Mouse (Mus musculus): ENCODE data around the gene Rab19.
"Not testable (repeated sequence)": the region's sequence is repeated elsewhere in the genome, so short reads cannot be mapped to it uniquely, and the experiment has no call there.

The Rab19 gene

GRCm38 (mm10) chr6:39381125-39381880 lies at the start of gene Rab19:
Rab19 (plus strand) TSS chr6:39381175.
- DNase-seq (ENCODE audit: low spot score): peak; percentile 21

GRCm38 (mm10) chr6:39331998-39332700 lies 48.8 kb upstream of the Rab19 start:
- no peak for DNase-seq (ENCODE audit: low spot score)

DNA sequence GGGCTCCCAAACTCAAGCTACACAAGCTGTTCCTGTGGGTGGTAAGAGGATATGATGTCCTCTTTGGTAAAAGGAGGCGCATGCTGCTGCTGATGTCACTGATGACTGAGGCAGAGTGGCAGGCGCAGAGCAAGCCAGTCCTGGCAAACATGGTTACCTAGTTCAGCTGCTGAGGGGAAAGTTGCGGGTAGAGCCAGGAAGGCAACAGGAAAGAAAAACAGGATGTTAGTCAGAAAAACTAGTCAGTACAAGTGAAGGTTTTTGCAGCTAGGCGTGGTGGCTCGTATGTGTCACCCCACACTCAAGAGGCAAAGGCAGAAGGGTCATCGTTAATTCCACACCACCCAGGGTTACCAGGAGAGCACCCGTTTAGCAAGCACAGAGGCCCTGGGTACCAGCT lies 46.8 kb upstream of the Rab19 start:
- no peak for DNase-seq (ENCODE audit: low spot score)

GRCm38 (mm10) chr6:39334873-39335272 lies 46.1 kb upstream of the Rab19 start:
- DNase-seq (ENCODE audit: low spot score): no peak

GRCm38 (mm10) chr6:39338359-39338758 lies 42.6 kb upstream of the Rab19 start:
- DNase-seq (ENCODE audit: low spot score): no peak

GRCm38 (mm10) chr6:39341798-39342197 lies 39.2 kb upstream of the Rab19 start:
- DNase-seq (ENCODE audit: low spot score): no peak

DNA sequence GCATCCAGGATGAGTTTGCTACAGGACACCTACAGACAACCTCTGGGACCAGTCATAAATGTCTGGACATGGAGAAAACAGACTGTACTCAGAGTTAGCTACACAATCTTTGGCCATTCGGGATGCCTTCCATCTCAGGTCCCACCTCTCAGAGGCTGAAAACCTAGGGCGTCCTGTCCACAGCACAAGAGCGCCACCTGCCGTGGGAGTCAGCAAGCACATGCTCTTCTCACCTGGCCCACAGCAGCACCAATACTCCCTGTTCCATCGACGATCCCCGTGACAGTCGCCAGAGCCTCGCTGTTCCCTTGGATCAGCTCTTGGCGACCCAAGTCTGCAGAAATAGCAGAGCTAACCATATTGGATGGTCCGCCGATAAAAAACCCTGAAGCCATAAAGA lies 37.0 kb upstream of the Rab19 start:
- peak; percentile 79 for DNase-seq (ENCODE audit: low spot score)

- DNase-seq (ENCODE audit: low spot score): no peak
Observed at GRCm38 (mm10) chr6:39345430-39345829, 35.5 kb upstream of the Rab19 start.

DNA sequence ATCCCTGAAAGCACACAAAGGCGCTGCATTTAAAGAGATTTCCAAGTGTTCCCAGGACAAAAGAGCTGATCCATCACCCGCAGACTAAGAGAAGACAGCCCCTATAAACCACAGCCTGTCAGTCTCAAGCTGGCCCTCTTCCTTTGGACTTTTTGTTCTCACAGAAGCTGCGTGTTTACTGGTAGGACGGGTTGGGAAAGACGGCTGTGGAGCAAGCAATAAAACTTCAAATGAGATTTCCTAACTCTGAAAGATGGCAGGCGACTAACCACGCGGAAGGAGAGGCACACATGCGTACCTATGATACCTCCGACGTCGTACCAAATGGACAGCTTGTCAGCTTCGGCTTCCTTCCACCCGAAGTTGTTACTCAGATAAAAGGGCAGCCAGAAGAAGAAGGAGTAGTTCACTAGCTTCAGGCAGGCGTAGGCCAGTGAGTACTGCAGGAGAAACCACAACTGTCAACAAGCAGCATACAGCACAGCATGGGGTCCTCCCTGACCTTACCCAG lies 33.9 kb upstream of the Rab19 start:
- no peak for DNase-seq (ENCODE audit: low spot score)

GRCm38 (mm10) chr6:39347880-39348814 lies 32.8 kb upstream of the Rab19 start:
- DNase-seq (ENCODE audit: low spot score): no peak

- DNase-seq (ENCODE audit: low spot score): no peak
Observed at GRCm38 (mm10) chr6:39348946-39349345, 32.0 kb upstream of the Rab19 start.

GRCm38 (mm10) chr6:39359207-39359606 lies 21.8 kb upstream of the Rab19 start:
- DNase-seq (ENCODE audit: low spot score): not testable (repeated sequence)

GRCm38 (mm10) chr6:39362684-39363083 lies 18.3 kb upstream of the Rab19 start:
- no peak for DNase-seq (ENCODE audit: low spot score)

DNA sequence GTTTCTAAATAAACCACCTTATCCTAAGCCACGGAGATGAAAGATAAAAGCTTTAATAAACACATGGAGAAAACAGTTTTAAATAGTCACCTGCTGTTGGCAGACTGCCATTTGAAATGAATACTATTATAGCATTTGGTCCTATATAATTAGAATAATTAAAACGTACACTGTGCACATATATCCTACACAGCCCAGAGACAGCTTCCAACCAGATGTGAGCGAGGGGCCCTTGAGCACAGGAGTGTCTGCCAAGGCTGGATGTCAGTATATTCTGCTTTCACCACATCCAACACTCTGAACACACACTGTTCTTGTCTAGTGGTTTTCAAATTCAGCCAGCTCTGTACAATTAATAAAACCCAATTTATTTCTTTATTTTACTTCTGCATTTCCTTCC lies 11.3 kb upstream of the Rab19 start:
- no peak for DNase-seq (ENCODE audit: low spot score)

DNA sequence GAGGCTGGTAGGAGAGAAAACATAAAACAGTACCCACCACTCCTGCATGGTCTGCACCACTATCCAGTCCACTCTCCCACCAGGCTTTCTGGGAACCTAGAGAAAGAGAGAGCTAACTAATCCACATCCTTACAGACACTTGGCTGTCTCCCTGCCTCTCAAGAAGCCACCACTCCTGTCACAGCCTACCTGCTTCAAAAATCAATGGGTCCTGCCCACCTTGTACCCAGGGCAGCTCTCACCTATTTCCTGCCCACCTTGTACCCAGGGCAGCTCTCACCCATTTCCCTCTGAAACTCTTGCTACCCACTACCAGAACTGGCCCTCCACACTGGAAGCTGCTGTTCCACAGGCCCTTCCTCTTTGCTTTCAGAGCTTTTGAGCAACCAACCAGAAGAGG lies 8.9 kb upstream of the Rab19 start:
- no peak for DNase-seq (ENCODE audit: low spot score)

- DNase-seq (ENCODE audit: low spot score): peak; percentile 13
Observed at GRCm38 (mm10) chr6:39372727-39373126, 8.2 kb upstream of the Rab19 start.

DNA sequence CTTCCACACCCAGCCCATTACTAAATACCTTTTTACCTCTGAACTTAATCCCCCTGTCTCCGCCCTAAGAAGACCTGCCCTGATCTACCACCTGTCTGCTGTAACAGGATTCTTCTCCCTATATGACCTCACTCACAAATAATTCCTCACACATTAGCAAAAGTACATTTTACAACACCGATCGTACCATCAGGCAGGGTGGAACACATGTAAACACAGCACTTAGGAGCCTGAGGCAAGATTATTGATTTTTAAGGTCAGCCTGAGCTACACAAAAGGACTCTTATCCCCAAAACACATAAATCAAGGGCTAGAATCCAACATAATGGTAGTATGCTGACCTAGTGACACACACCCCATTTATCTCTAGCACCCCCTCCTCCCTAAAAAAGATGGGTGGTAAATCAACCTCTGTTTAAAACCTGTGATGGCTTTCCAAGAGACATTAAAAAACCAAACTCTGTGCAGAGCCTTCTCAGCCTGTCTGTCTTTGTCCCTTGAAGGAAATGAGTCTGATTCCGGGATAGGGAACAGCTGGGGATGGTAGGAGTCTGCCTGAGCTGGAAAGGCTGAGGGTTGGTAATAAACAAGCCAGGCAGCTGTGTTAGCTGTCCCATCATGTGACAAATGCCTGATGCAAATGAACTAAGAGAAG lies 7.5 kb upstream of the Rab19 start:
- DNase-seq (ENCODE audit: low spot score): no peak

GRCm38 (mm10) chr6:39376775-39377174 lies 4.2 kb upstream of the Rab19 start:
- no peak for DNase-seq (ENCODE audit: low spot score)

DNA sequence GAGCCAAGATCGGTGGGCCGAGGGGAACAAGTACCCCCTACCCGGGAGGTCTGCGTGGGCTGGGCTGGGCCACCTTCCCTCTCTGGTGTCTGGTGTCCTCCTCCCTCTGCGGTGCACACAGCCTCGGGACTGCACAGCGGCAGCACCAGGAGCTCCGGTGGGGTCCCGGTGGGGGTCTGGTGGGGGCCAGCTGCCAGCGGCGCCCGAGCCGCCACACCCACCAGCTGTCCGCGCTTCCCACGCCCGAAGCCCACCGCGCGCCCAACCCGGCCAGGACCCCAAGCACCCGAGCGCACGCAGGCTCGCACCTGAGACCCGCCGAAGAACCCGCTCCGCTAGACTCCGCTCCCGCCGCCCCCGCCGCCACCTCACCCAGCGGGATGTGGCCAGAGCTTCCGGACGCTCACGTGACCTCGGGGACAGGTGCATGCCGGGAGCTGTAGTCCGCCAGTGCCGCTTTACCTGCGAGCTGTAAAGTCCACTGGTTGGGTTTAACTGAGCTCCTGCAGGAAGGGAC lies 3.6 kb upstream of the Rab19 start, which contains the start of gene Slc37a3:
Gene Slc37a3, minus strand, starts transcription at position 365 of the 517 bp plus-strand sequence.
- DNase-seq (ENCODE audit: low spot score): peak; percentile 68

GRCm38 (mm10) chr6:39378161-39378835 lies 2.7 kb upstream of the Rab19 start:
- DNase-seq (ENCODE audit: low spot score): not testable (repeated sequence)

- no peak for DNase-seq (ENCODE audit: low spot score)
Observed at GRCm38 (mm10) chr6:39379224-39379623, 1.8 kb upstream of the Rab19 start.

Data from ovary, postnatal 14 days (tissue).